Mouse (Mus musculus) forebrain, embryonic 15.5 days (tissue): ENCODE measurements at regions not wholly inside any gene's neighbourhood (a gene's known extent, or its start where the extent isn't known, plus 50 kb on each side); places are given as distances from the start of the nearest gene placed in this dataset.
"Not testable (repeated sequence)": the region's sequence is repeated elsewhere in the genome, so short reads cannot be mapped to it uniquely, and the experiment has no call there.

Experiments
- ATAC-seq: fragments of 200-750 bp; cut with Nextera tagmentation; replicated peaks from 2 replicates; pipeline ENCODE4 v1.8.0; 2017; ENCODE audit warnings: mild to moderate bottlenecking, moderate TSS enrichment, moderate library complexity
- H3K27ac ChIP-seq: fragments of 300-500 bp; sonication (generic); replicated peaks from 2 replicates; pipeline ENCODE4 v1.5.1; 2015; ENCODE audit warnings: mild to moderate bottlenecking, inconsistent platforms
- H3K27me3 ChIP-seq: fragments of 300-500 bp; sonication (generic); 2 replicates; pipeline ENCODE4 v1.6.1; 2015; ENCODE audit warnings: inconsistent platforms
- H3K36me3 ChIP-seq: fragments of 300-500 bp; sonication (generic); 2 replicates; pipeline ENCODE4 v1.6.1; 2015; ENCODE audit warnings: mild to moderate bottlenecking, inconsistent platforms
- H3K4me1 ChIP-seq: fragments of 300-500 bp; sonication (generic); 2 replicates; pipeline ENCODE4 v1.6.1; 2015; ENCODE audit warnings: inconsistent platforms
- H3K4me2 ChIP-seq: fragments of 300-500 bp; sonication (generic); replicated peaks from 2 replicates; pipeline ENCODE4 v1.6.1; 2015; ENCODE audit warnings: mild to moderate bottlenecking, inconsistent platforms
- H3K4me3 ChIP-seq: fragments of 300-500 bp; sonication (generic); 2 replicates; pipeline ENCODE4 v1.5.1; 2015; ENCODE audit warnings: mild to moderate bottlenecking, inconsistent platforms
- H3K9ac ChIP-seq: fragments of 300-500 bp; sonication (generic); replicated peaks from 2 replicates; pipeline ENCODE4 v1.6.1; 2015; ENCODE audit warnings: mild to moderate bottlenecking, inconsistent platforms
- H3K9me3 ChIP-seq: fragments of 300-500 bp; sonication (generic); 2 replicates; pipeline ENCODE4 v1.6.1; 2016; ENCODE audit warnings: inconsistent platforms
- WGBS: fragments of 180-500 bp; shearing (Covaris S2); methylation state at CpG from one replicate; pipeline ENCODE4 v1.1.7; 2015; ENCODE audit warnings: mixed read lengths; 5-methylcytosine and 5-hydroxymethylcytosine counted together

GRCm38 (mm10) chr5:109842186-109842978, 80.8 kb upstream of the Gm15446 start:
- not testable (repeated sequence) for ATAC-seq

GRCm38 (mm10) chr5:109844236-109844635, 79.0 kb upstream of the Gm15446 start:
- not testable (repeated sequence) for H3K4me3 ChIP-seq, H3K4me1 ChIP-seq, H3K27me3 ChIP-seq, H3K9ac ChIP-seq, H3K36me3 ChIP-seq, H3K9me3 ChIP-seq, ATAC-seq, H3K27ac ChIP-seq
- H3K4me2 ChIP-seq: 0 out of 2 replicates have a peak overlapping the region, but pooled peaks have one; percentile 37
- 91% methylated on average over 2 of the region's 2 CpGs for WGBS

More at GRCm38 (mm10) chr5:109842186-109842978, 80.8 kb upstream of the Gm15446 start:
- H3K27me3 ChIP-seq, H3K27ac ChIP-seq, H3K36me3 ChIP-seq, H3K4me1 ChIP-seq, H3K4me2 ChIP-seq, H3K9me3 ChIP-seq, H3K9ac ChIP-seq, H3K4me3 ChIP-seq: not testable (repeated sequence)
- 84% methylated on average over 7 of the region's 7 CpGs for WGBS

- WGBS: 14% methylated on average over 15 of the region's 15 CpGs
- ATAC-seq: peak; percentile 60; the same call in 1 of the 2 replicates
- Histone ChIP-seq H3K9ac (0 out of 2 replicates have a peak overlapping the region, but pooled peaks have one; percentile 7), H3K4me1 (no peaks in the 10 kb centered on the region), H3K4me3 (peak overlapping the region; percentile 37), H3K27me3 (no peaks in the 10 kb centered on the region), H3K9me3 (no peaks in the 10 kb centered on the region), H3K4me2 (peak overlapping the region; percentile 37), H3K27ac (no peak overlapping the region), H3K36me3 (no peaks in the 10 kb centered on the region)
Measured at GRCm38 (mm10) chr5:109844753-109845186, 78.4 kb upstream of the Gm15446 start.

DNA sequence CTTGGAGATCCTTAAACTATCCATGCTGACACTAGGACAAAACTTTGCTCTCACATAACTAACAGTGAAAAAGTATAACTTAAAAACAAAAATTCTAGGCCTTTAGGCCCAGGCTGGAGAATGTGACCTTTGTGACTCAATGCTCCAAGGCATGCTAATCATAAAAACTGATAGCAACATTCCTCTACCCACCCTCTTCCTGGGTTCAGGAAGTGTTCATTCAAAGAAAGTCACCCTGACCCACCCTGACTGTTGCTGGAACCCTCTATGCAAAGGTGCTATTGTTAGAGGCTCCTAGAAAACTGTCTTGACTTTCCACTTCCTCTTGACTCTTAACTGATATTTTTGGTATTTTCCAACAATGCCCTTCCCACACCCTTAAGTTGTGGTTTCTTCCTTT, 72.0 kb upstream of the Gm15446 start:
- not testable (repeated sequence) for H3K27ac ChIP-seq, ATAC-seq, H3K36me3 ChIP-seq, H3K27me3 ChIP-seq, H3K9ac ChIP-seq, H3K4me3 ChIP-seq, H3K4me1 ChIP-seq, H3K4me2 ChIP-seq, H3K9me3 ChIP-seq

GRCm38 (mm10) chr5:109860402-109860801, 62.8 kb upstream of the Gm15446 start:
- Histone ChIP-seq H3K9me3 (no peaks in the 10 kb centered on the region; the same call in 1 of the 2 replicates), H3K4me3 (no peak overlapping the region), H3K27me3 (no peaks in the 10 kb centered on the region), H3K9ac (no peak overlapping the region), H3K4me1 (no peaks in the 10 kb centered on the region), H3K4me2 (no peak overlapping the region), H3K27ac (no peak overlapping the region), H3K36me3 (no peaks in the 10 kb centered on the region)
- WGBS: 86% methylated on average over 4 of the region's 4 CpGs
- ATAC-seq: no peak

DNA sequence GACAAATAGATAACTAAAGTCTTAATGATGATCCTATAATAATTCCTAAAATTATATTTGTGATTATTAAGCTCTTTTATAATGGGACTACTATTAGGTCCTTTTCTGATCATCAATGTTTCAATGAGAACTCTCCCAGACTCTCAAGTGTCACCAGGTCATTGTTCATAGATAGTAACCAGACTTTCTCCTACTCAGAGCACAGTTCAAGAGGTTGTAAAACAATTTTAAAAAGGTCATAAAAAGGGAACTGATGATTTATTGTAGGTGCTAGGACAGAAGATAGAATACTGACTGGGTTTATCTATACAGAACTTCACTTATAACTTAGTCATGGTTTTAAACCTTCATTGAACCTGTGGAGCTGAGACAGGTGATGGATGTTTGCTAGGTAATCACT, 58.7 kb upstream of the Gm15446 start:
- not testable (repeated sequence) for H3K27me3 ChIP-seq, ATAC-seq, H3K4me3 ChIP-seq, H3K4me2 ChIP-seq, H3K36me3 ChIP-seq, H3K27ac ChIP-seq, H3K9ac ChIP-seq, H3K9me3 ChIP-seq
- H3K4me1 ChIP-seq: peaks cover 11% of the 10 kb centered on the region; the same call in 1 of the 2 replicates

- Histone ChIP-seq H3K4me2 (peak overlapping the region; percentile 61; the same call in 1 of the 2 replicates), H3K9ac (no peak overlapping the region), H3K4me1 (peaks cover 11% of the 10 kb centered on the region; the same call in 1 of the 2 replicates), H3K27ac (no peak overlapping the region), H3K4me3 (no peak overlapping the region), H3K9me3 (no peaks in the 10 kb centered on the region), H3K27me3 (no peaks in the 10 kb centered on the region), H3K36me3 (no peaks in the 10 kb centered on the region)
- ATAC-seq: no peak
- 37% methylated on average over 1 of the region's 1 CpGs for WGBS
Measured at GRCm38 (mm10) chr5:109865628-109866027, 57.6 kb upstream of the Gm15446 start.

DNA sequence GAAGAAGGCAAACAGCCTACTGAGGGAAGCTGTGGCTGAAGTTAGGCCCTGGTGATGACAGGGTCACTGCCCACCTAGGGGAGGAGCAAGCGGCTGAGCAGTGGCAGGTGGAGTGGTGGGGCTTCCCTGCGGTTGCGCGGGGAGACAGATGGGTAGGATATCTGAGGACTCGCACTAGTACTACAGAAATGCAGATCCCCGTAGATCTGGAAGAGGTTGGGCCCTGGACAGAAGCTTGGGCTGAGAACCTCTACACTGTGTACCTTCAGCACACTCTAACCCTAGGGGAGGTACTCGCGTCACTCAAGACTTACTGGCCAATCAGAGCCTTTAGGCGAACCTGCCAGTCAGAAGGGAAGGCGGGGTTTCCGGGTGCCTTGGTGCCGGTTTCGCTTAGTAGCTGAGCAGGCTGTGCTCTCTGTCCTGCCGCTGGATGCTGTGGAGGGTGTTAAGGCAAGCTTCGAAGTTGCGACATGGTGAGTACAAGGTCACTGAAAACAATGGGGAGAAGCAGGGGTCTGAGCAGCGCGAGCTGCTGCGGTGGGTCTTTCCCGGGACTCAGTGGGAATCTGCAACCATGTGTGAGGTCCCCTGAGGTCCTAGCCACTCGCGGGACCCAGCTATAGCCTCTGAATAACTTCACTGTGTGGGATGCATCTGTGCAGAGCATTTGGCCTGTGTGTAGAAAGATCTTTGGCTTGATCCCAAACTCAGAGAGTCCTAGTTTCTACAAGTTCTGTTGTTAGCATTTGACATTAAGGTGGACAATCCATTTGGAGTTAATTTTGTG, 56.7 kb upstream of the Gm15446 start:
- H3K4me2 ChIP-seq: peak overlapping the region; percentile 61
- no peaks in the 10 kb centered on the region for H3K36me3 ChIP-seq
- H3K9ac ChIP-seq: peak overlapping the region; percentile 63
- ATAC-seq: peak; percentile 100
- peak overlapping the region; percentile 61 for H3K4me3 ChIP-seq
- no peaks in the 10 kb centered on the region for H3K9me3 ChIP-seq
- peaks cover 11% of the 10 kb centered on the region; the same call in 1 of the 2 replicates for H3K4me1 ChIP-seq
- H3K27me3 ChIP-seq: no peaks in the 10 kb centered on the region
- H3K27ac ChIP-seq: peak overlapping the region; percentile 57
- WGBS: under 1% methylated on average over 22 of the region's 22 CpGs

- H3K9me3 ChIP-seq, H3K27ac ChIP-seq, H3K36me3 ChIP-seq, H3K27me3 ChIP-seq, ATAC-seq: not testable (repeated sequence)
- H3K4me3 ChIP-seq: peak overlapping the region; percentile 61
- H3K4me1 ChIP-seq: peaks cover 11% of the 10 kb centered on the region; the same call in 1 of the 2 replicates
- peak overlapping the region; percentile 61 for H3K4me2 ChIP-seq
- peak overlapping the region; percentile 22; the same call in 1 of the 2 replicates for H3K9ac ChIP-seq
Measured at GRCm38 (mm10) chr5:109867221-109867620, 56.0 kb upstream of the Gm15446 start.
